Mouse (Mus musculus) left cerebral cortex, adult 2 months (tissue): ENCODE results near the gene Tmem25. TPM values are rescaled to one million over a fixed set of nuclear protein-coding genes. Genes with fewer than 3 reads are reported as not detected.
A peak's percentile ranks its signal among the peaks of the same experiment; 100 is the strongest.
"Not testable (repeated sequence)": the region's sequence is repeated elsewhere in the genome, so short reads cannot be mapped to it uniquely, and the experiment has no call there.

Source experiments
- DNase-seq, 2 experiments: peaks; one replicate each; pipeline ENCODE4 v3.0.0; 2021 to 2022; ENCODE audit warnings: low spot score in 2 of 2, mixed read lengths in 1 of 2; ENCODE audit errors: extremely low spot score in 1 of 2
- H3K27ac ChIP-seq: fragments of 200-600 bp; 2 replicates; pipeline ENCODE4 v1.8.1; 2022
- H3K4me3 ChIP-seq: fragments of 200-600 bp; 2 replicates; pipeline ENCODE4 v1.8.1; 2022
- CTCF ChIP-seq: fragments of 200-600 bp; IDR thresholded peaks from 2 replicates; pipeline ENCODE4 v1.8.1; 2022; ENCODE audit warnings: antibody characterized with exemption, mild to moderate bottlenecking, moderate library complexity
- intact Hi-C: fragments of 180-260 bp; cut with DNase I; formaldehyde crosslinking; loops from one replicate; pipeline ENCODE4 v1.15.1; 2025
- total RNA-seq, 2 experiments: library from RNA; stranded (reverse); gene quantifications; 2 replicates each; pipeline ENCODE4 v1.2.3; 2021

Gene Tmem25
- total RNA-seq, 2 experiments from 2014 or later: 54.4 to 62.8 TPM

- intact Hi-C loops: no loop called here
- no peak for DNase-seq
- H3K27ac ChIP-seq: no peak overlapping the region
- no peak overlapping the region for H3K4me3 ChIP-seq
- TF ChIP-seq CTCF: no peak
These were observed 8.7 kb upstream of the Tmem25 start for GRCm38 (mm10) chr9:44807778-44808177.

GRCm38 (mm10) chr9:44807141-44807540, 8.0 kb upstream of the Tmem25 start:
- intact Hi-C loops: no loop called here
- H3K4me3 ChIP-seq: no peak overlapping the region
- TF ChIP-seq CTCF: no peak
- H3K27ac ChIP-seq: no peak overlapping the region
- DNase-seq: no peak

GRCm38 (mm10) chr9:44805536-44805935, 6.4 kb upstream of the Tmem25 start:
- intact Hi-C loops: no loop called here
- TF ChIP-seq CTCF: no peak
- DNase-seq: no peak
- Histone ChIP-seq H3K27ac (no peak overlapping the region), H3K4me3 (no peak overlapping the region)

GRCm38 (mm10) chr9:44804678-44805077, 5.6 kb upstream of the Tmem25 start:
- H3K4me3 ChIP-seq: no peak overlapping the region
- DNase-seq: no peak
- intact Hi-C loops: no loop called here
- H3K27ac ChIP-seq: no peak overlapping the region
- TF ChIP-seq CTCF: no peak

- intact Hi-C loops: no loop called here
These were observed 3.8 kb upstream of the Tmem25 start, which contains the start of gene Ttc36 for GRCm38 (mm10) chr9:44802808-44803450. Gene Ttc36, minus strand, starts transcription at chr9:44803072.

GRCm38 (mm10) chr9:44801669-44802068, 2.6 kb upstream of the Tmem25 start:
- no peak for DNase-seq
- no peak overlapping the region for H3K27ac ChIP-seq
- intact Hi-C loops: no loop called here
- H3K4me3 ChIP-seq: no peak overlapping the region
- TF ChIP-seq CTCF: no peak

More at GRCm38 (mm10) chr9:44802808-44803450, 3.8 kb upstream of the Tmem25 start, which contains the start of gene Ttc36:
- TF ChIP-seq CTCF: no peak
- H3K4me3 ChIP-seq: no peak within 1 kb of the TSS
- DNase-seq: no peak
- no peak within 1 kb of the TSS for H3K27ac ChIP-seq

GRCm38 (mm10) chr9:44799958-44800324, 834 bp upstream of the Tmem25 start:
- DNase-seq: no peak
- no peak overlapping the region for H3K27ac ChIP-seq
- intact Hi-C loops: no loop called here
- H3K4me3 ChIP-seq: peak overlapping the region; percentile 76
- no peak for TF ChIP-seq CTCF

- H3K4me3 ChIP-seq: peak overlapping the region; percentile 76
- no peak overlapping the region for H3K27ac ChIP-seq
- TF ChIP-seq CTCF: no peak
- no peak for DNase-seq
- intact Hi-C loops: no loop called here
These were observed 809 bp downstream of the Tmem25 start for GRCm38 (mm10) chr9:44798298-44798697.

GRCm38 (mm10) chr9:44792842-44793241, 6.3 kb downstream of the Tmem25 start:
- no peak overlapping the region for H3K4me3 ChIP-seq
- no peak for DNase-seq
- no peak overlapping the region for H3K27ac ChIP-seq
- intact Hi-C loops: no loop called here
- TF ChIP-seq CTCF: no peak

GRCm38 (mm10) chr9:44772750-44773651, 26.1 kb downstream of the Tmem25 start:
- Histone ChIP-seq H3K27ac (peak overlapping the region; percentile 72), H3K4me3 (peak overlapping the region; percentile 98)
- TF ChIP-seq CTCF: peak; percentile 96
- intact Hi-C loops: loop anchor here (2.0 kb wide), 2 partner anchors 148 to 192 kb away; partner anchors contain the start of genes Atp5l and Ube4a
- peak; percentile 90 for DNase-seq

- H3K27ac ChIP-seq: peak overlapping the region; percentile 45; the same call in 1 of the 2 replicates
- no peak for TF ChIP-seq CTCF
- no peak overlapping the region; the same call in 1 of the 2 replicates for H3K4me3 ChIP-seq
- no peak for DNase-seq
- intact Hi-C loops: loop anchor here (2.0 kb wide), 2 partner anchors 148 to 192 kb away; partner anchors contain the start of genes Atp5l and Ube4a
These were observed 26.7 kb downstream of the Tmem25 start for GRCm38 (mm10) chr9:44772392-44772749.

GRCm38 (mm10) chr9:44771376-44771775, 27.7 kb downstream of the Tmem25 start:
- intact Hi-C loops: no loop called here
- Histone ChIP-seq H3K27ac (no peak overlapping the region), H3K4me3 (no peak overlapping the region)
- DNase-seq: no peak
- no peak; the same call in 1 of the 2 replicates for TF ChIP-seq CTCF

- H3K27ac ChIP-seq, intact Hi-C loops, DNase-seq: not testable (repeated sequence)
- peak overlapping the region; percentile 71 for H3K4me3 ChIP-seq
These were observed 31.1 kb downstream of the Tmem25 start for GRCm38 (mm10) chr9:44768029-44768394.
